Mouse (Mus musculus) cerebellum, adult (tissue): ENCODE results near the gene Dap.
A peak's percentile ranks its signal among the peaks of the same experiment; 100 is the strongest.

Experiments used
- ATAC-seq: cut with Nextera tagmentation; 2 replicates; pipeline ENCODE4 v1.9.2; 2017; ENCODE audit warnings: mild to moderate bottlenecking, moderate library complexity, mixed read lengths; ENCODE audit not compliant: insufficient number of reproducible peaks, low FRiP score, low TSS enrichment

Dap gene

GRCm38 (mm10) chr15:31296882-31297776 is 73.0 kb downstream of the Dap start:
- ATAC-seq, result no peak

- no peak for ATAC-seq
Measured at GRCm38 (mm10) chr15:31297777-31298137, 73.6 kb downstream of the Dap start.

GRCm38 (mm10) chr15:31299258-31299917 is 75.3 kb downstream of the Dap start:
- no peak for ATAC-seq

DNA sequence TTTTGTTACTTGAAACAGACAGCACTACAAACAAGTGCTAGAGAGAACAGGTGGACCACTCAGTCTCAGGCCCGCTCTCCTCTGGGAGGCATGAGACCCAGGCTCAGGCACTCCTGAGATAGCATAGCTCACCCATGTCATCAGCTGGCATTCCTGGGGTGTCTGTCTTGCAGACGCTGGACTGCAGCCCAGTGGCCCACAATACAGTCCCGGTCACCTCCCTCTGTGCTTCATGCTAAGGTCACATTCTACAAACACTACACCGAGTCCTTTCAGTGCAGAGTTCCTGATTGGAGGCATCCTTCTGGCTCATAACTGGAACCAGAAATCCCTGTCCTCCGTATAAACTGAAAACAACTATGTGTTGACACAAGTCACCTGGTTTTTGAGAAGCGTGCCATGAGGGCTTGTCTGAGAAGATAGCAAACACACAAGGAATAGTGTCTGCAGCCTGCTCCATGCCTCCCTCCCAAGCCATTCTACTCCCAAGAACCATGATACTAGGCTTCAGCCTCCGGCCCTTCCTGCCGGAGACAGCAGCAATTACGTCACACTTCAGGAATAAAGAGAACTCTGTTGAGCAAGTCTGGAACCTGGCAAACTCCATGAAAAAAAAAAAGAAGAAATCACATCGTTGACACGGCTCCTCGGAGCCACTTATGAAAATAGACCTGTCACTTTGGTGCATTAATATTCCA is 78.3 kb downstream of the Dap start:
- no peak for ATAC-seq

- no peak for ATAC-seq
Measured at GRCm38 (mm10) chr15:31304302-31304701, 80.2 kb downstream of the Dap start.

GRCm38 (mm10) chr15:31305181-31305580 is 81.1 kb downstream of the Dap start:
- no peak for ATAC-seq

- ATAC-seq, result no peak
Measured at GRCm38 (mm10) chr15:31306726-31307125, 82.6 kb downstream of the Dap start.

DNA sequence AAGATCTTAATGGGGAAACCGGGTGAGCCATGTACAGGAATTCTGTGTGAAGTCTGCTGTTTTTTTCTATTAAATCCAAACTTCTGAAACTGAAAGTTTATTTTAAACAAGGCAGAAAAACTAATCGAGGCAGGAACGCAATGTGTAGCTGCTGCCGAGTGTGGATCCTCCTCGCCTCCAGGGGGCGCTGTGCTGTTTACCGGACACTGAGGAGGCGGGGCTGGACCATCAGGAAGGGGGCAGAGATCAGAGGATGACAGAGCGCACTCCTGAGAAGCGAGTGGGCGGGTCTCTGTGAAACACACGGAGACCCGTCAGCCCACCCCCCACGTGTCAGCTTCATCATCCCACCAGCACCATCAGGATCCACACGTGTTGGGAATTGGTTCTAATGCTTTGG is 85.4 kb downstream of the Dap start:
- ATAC-seq, result no peak

- ATAC-seq, result no peak
Measured at GRCm38 (mm10) chr15:31312001-31312400, 87.9 kb downstream of the Dap start.

DNA sequence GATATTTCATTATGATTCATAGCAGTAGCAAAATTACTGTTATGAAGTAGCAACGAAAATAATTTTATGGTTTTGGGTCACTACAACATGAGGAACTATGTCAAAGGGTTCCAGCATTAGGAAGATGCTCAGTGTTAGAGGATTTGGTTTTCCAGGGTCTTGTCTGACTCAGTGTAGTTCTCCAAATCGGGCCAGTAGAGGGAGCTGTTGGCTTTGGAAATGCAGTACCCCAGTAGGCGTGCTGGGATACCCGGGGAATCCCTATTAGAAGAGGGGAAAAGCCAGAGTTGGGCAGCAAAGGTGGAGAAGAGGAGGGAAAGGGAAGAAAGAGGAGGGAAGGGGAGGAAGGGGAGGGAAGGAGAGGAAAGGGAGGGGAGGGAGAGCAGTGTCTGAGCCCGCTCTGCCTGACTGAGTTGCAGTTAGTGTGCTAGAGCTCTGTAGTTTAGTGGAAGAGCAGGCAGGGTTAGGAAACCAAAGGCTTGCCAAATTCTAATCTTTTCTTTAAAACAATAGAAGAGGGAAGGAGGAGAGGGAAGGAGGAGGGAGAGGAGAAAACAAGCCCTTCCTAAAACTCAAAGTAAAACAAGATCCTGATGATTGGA is 91.6 kb downstream of the Dap start:
- ATAC-seq, result peak; percentile 65

GRCm38 (mm10) chr15:31317056-31317805 is 93.1 kb downstream of the Dap start:
- no peak for ATAC-seq

- no peak for ATAC-seq
Measured at GRCm38 (mm10) chr15:31318158-31318955, 94.2 kb downstream of the Dap start.

GRCm38 (mm10) chr15:31319046-31319445 is 94.9 kb downstream of the Dap start:
- ATAC-seq, result no peak

- no peak for ATAC-seq
Measured at GRCm38 (mm10) chr15:31320598-31321377, 96.7 kb downstream of the Dap start.

- ATAC-seq, result no peak
Measured at GRCm38 (mm10) chr15:31323684-31324083, 99.6 kb downstream of the Dap start.
